Mouse (Mus musculus) leukemia stem cell, adult 10-12 weeks (primary cell): ENCODE results near the gene Cplane1. TPM values are rescaled to one million over a fixed set of nuclear protein-coding genes. Genes with fewer than 3 reads are reported as not detected.

Source experiments
- polyA plus RNA-seq: library from polyadenylated mRNA; stranded (reverse); fragments of >175 nt; gene quantifications from 2 replicates; pipeline ENCODE4 v1.2.3, GENCODE M21; 2012; ENCODE audit warnings: low replicate concordance

The Cplane1 gene
- polyA plus RNA-seq, result 0.80 and 1.1 TPM in 2 replicates

DNA sequence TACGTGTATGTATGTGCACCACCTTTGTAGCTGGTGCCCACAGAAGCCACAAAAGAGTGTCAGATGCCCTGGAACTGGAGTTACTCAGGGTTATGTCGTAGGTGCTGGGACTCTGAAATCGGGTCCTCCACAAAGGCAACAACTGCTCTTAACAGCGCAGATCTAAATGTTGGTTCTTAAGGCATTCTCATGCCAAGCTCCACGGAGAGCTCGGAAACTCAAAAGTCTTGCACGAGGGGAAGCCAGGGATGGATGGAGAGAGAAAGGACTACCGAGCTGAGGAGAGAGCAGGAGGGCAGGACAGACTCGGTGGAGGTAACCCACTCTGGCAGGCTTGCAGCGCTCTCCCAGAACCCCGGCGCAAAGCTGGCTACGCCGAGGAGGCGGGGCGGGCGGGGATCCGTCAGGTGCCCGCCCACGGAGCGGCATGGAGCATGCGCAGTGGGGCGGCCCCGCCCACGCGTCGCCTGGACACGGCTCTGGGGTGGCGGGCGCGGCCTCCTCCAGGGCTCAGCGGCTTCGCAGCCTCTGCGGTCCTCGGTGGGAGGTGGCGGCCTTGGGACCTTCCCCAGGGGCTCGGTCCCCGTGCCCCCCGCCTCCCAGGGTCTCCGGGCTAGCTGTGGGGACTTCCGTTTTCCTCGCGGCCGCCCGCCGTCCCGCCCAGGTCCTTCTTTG lies at the start of gene Cplane1:
Gene Cplane1 (plus strand): TSS at position 516 of the 675 bp plus-strand sequence.

Other genes with a start within 250 kb of the Cplane1 start
- 12.1 and 29.3 TPM in 2 replicates for gene Wdr70, start 69.9 kb upstream of the Cplane1 start, polyA plus RNA-seq
- 0.75 and 5.9 TPM in 2 replicates for gene Nup155, start 59.8 kb upstream of the Cplane1 start, polyA plus RNA-seq